Mouse (Mus musculus) adrenal gland, adult 18-20 months (tissue): ENCODE measurements around the gene Foxn2. TPM values are rescaled to one million over a fixed set of nuclear protein-coding genes. Genes with fewer than 3 reads are reported as not detected.
A peak's percentile ranks its signal among the peaks of the same experiment; 100 is the strongest.
"Not testable (repeated sequence)": the region's sequence is repeated elsewhere in the genome, so short reads cannot be mapped to it uniquely, and the experiment has no call there.

ENCODE experiments used
- DNase-seq, 2 experiments: peaks; one replicate each; pipeline ENCODE4 v3.0.0; 2021 to 2022; ENCODE audit warnings: low spot score in 2 of 2
- total RNA-seq, 2 experiments: library from RNA; stranded (reverse); gene quantifications; 1 replicate in 1 of 2; 2 replicates in 1 of 2; pipeline ENCODE4 v1.2.3; 2021

Gene Foxn2
- total RNA-seq, 2 experiments from 2014 or later: 19.0 to 20.9 TPM

GRCm38 (mm10) chr17:88441001-88441431 lies 505 bp downstream of the Foxn2 start:
- DNase-seq: peak in 1 of 2 experiments; percentile 59

- DNase-seq: peak; percentile 63 to 65
Measured at GRCm38 (mm10) chr17:88441432-88442174, 1.1 kb downstream of the Foxn2 start.

- DNase-seq: no peak
Measured at GRCm38 (mm10) chr17:88442661-88443060, 2.1 kb downstream of the Foxn2 start.

GRCm38 (mm10) chr17:88443186-88443585 lies 2.7 kb downstream of the Foxn2 start:
- DNase-seq: no peak

- no peak for DNase-seq
Measured at GRCm38 (mm10) chr17:88458079-88458478, 17.6 kb downstream of the Foxn2 start.

GRCm38 (mm10) chr17:88459516-88459915 lies 19.0 kb downstream of the Foxn2 start:
- no peak for DNase-seq

- no peak for DNase-seq
Measured at GRCm38 (mm10) chr17:88459916-88460901, 19.7 kb downstream of the Foxn2 start.

- peak; percentile 72 to 74 for DNase-seq
Measured at GRCm38 (mm10) chr17:88462658-88463057, 22.1 kb downstream of the Foxn2 start.

- DNase-seq: no peak
Measured at GRCm38 (mm10) chr17:88466591-88466990, 26.1 kb downstream of the Foxn2 start.

GRCm38 (mm10) chr17:88467696-88468095 lies 27.2 kb downstream of the Foxn2 start:
- DNase-seq: no peak

- not testable (repeated sequence) for DNase-seq
Measured at GRCm38 (mm10) chr17:88468655-88469398, 28.3 kb downstream of the Foxn2 start.

GRCm38 (mm10) chr17:88473766-88474165 lies 33.3 kb downstream of the Foxn2 start:
- DNase-seq: no peak

- DNase-seq: no peak
Measured at GRCm38 (mm10) chr17:88477165-88477564, 36.7 kb downstream of the Foxn2 start.

GRCm38 (mm10) chr17:88477699-88478098 lies 37.2 kb downstream of the Foxn2 start:
- no peak for DNase-seq

- DNase-seq: no peak
Measured at GRCm38 (mm10) chr17:88479040-88479439, 38.5 kb downstream of the Foxn2 start.

GRCm38 (mm10) chr17:88480369-88480768 lies 39.9 kb downstream of the Foxn2 start:
- DNase-seq: no peak

GRCm38 (mm10) chr17:88481062-88481461 lies 40.6 kb downstream of the Foxn2 start:
- no peak for DNase-seq

GRCm38 (mm10) chr17:88481587-88481986 lies 41.1 kb downstream of the Foxn2 start:
- DNase-seq: no peak

- no peak for DNase-seq
Measured at GRCm38 (mm10) chr17:88484539-88484938, 44.0 kb downstream of the Foxn2 start.

GRCm38 (mm10) chr17:88484951-88485350 lies 44.4 kb downstream of the Foxn2 start:
- no peak for DNase-seq

GRCm38 (mm10) chr17:88490546-88490945 lies 50.0 kb downstream of the Foxn2 start:
- no peak for DNase-seq
